Mouse (Mus musculus): ENCODE measurements around the gene Hmgn2. TPM values are rescaled to one million over a fixed set of nuclear protein-coding genes. Genes with fewer than 3 reads are reported as not detected.

The Hmgn2 gene
- polyA plus RNA-seq (2011; ENCODE audit: insufficient read depth, insufficient read length, low replicate concordance, missing spikeins), result 320 and 322 TPM in 2 replicates

DNA sequence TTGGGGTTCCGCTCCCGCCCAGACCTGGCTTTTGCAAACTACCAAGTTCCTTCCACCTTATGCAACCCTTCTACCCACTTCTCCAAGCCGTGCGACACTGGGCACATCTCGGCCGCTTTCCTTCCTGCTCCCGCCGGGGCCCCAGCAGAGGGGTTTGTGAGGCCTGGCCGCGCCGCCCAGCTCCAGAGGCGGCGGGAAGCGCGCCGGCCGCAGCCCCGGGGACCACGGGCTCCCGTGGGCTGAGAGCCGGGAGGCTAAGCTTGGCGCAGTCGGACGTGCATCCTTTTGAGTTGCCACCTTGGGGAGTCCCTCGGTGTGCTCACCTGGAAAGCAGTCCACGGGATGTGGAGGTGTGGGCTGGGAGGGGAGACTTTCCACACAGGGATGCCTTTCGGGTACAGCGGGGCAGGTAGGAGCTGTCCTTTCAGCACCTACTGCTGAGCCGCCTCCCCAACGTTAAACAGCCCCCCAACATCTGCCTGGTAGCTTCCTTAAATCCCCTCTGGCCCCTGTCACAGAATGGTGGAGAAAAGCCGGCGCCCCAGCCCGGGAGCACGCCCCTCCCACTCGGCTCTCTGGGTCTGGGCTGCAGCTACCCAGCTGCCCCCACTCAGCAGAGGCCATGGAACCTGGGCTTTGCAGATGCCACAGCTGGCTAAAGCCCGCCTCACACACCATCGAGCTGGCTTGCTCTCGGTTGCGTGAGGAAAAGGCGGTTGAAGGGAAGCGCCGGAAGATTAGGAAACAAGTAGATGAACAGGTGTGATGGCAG is at the start of gene Hmgn2:
TSS of gene Hmgn2 (minus strand) at position 501 of the 772 bp plus-strand sequence.
- peak within 1 kb of the TSS; percentile 99 for H3K27ac ChIP-seq (ENCODE audit: control insufficient read depth, insufficient read depth, low read depth, low read length, poor library complexity)
- no peaks in the 10 kb centered on the region; the same call in 1 of the 2 replicates for H3K4me1 ChIP-seq (ENCODE audit: control insufficient read depth, insufficient read depth, low read length)
- under 1% methylated on average over 42 of the region's 42 CpGs for WGBS
- TF ChIP-seq CTCF (IDR thresholded peaks at IDR 0.05; ENCODE audit: control insufficient read depth, insufficient read depth, low read length) (no peak), POLR2A (IDR thresholded peaks at IDR 0.05; ENCODE audit: borderline replicate concordance, control insufficient read depth, low read depth, low read length) (peak; percentile 4; the same call in 1 of the 2 replicates)
- peak within 1 kb of the TSS; percentile 81 for H3K4me3 ChIP-seq (replicated peaks; ENCODE audit: control insufficient read depth, low read depth, low read length)

DNA sequence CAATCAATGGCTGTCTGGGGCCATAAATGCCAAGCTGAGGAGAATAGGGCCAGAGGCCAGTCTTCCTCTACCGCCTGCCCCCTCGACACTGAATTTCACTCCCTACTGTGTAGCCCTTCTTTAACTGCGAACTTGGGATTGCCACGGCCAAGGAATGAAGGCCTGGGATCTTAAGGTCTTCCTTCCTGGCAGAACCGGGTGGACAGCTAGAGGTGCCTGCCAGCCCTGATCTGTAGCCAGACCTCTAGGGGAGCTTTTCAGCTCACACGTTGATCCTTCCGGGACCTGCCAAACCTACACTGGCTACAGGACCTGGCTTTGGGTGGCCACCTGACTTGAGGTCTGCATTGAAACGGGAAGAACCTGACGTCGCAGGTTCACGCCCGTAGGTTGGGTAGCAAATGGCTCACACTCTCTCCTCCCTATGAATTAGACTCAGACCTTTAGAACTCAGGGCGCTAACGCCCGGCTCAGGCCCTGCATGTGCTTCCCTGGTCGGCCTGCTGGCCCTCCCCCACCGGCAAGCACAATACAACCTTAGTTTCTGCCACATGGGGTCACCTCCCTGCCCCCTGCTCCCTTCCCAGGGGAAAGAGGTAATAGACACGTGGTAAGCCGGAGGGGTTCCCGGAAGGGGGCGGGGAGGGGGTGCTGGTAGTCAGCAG is 48.9 kb upstream of the Hmgn2 start:
- no peak overlapping the region for H3K4me3 ChIP-seq (replicated peaks; ENCODE audit: control insufficient read depth, low read depth, low read length)
- 4% methylated on average over 21 of the region's 21 CpGs for WGBS
- H3K27ac ChIP-seq (ENCODE audit: control insufficient read depth, insufficient read depth, low read depth, low read length, poor library complexity), result no peak overlapping the region
- H3K4me1 ChIP-seq (ENCODE audit: control insufficient read depth, insufficient read depth, low read length), result no peaks in the 10 kb centered on the region; the same call in 1 of the 2 replicates
- TF ChIP-seq CTCF (IDR thresholded peaks at IDR 0.05; ENCODE audit: control insufficient read depth, insufficient read depth, low read length), result no peak
- TF ChIP-seq POLR2A (IDR thresholded peaks at IDR 0.05; ENCODE audit: borderline replicate concordance, control insufficient read depth, low read depth, low read length), result no peak

DNA sequence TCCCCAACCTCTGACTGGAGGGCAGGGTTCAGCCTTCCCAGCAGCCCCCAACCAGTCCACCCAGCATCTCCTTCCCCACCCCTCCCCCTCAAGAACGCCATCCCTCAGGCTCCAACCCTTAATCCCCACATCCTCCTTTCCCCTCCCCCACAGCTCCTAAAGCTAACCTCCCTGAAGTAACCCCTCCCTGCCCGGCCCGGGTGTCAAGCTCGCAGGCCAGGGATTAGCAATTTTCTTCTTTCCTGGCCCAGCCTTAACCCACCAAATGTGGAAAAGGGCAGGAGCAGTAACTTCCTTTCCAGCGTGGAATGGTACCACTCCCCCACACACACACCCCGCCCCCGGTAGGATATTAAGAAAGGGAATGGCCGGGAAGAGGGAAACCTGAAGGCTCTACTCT is 48.3 kb upstream of the Hmgn2 start:
- 6% methylated on average over 8 of the region's 8 CpGs for WGBS
- no peak overlapping the region for H3K4me3 ChIP-seq (replicated peaks; ENCODE audit: control insufficient read depth, low read depth, low read length)
- no peak overlapping the region for H3K27ac ChIP-seq (ENCODE audit: control insufficient read depth, insufficient read depth, low read depth, low read length, poor library complexity)
- no peaks in the 10 kb centered on the region; the same call in 1 of the 2 replicates for H3K4me1 ChIP-seq (ENCODE audit: control insufficient read depth, insufficient read depth, low read length)
- TF ChIP-seq POLR2A (IDR thresholded peaks at IDR 0.05; ENCODE audit: borderline replicate concordance, control insufficient read depth, low read depth, low read length), result no peak
- TF ChIP-seq CTCF (IDR thresholded peaks at IDR 0.05; ENCODE audit: control insufficient read depth, insufficient read depth, low read length), result no peak

GRCm38 (mm10) chr4:134016208-134016607 is 47.8 kb upstream of the Hmgn2 start:
- Histone ChIP-seq H3K4me3 (replicated peaks; ENCODE audit: control insufficient read depth, low read depth, low read length) (no peak overlapping the region), H3K27ac (ENCODE audit: control insufficient read depth, insufficient read depth, low read depth, low read length, poor library complexity) (no peak overlapping the region), H3K4me1 (ENCODE audit: control insufficient read depth, insufficient read depth, low read length) (no peaks in the 10 kb centered on the region; the same call in 1 of the 2 replicates)
- WGBS, result 13% methylated on average over 7 of the region's 7 CpGs
- TF ChIP-seq POLR2A (IDR thresholded peaks at IDR 0.05; ENCODE audit: borderline replicate concordance, control insufficient read depth, low read depth, low read length) (no peak), CTCF (IDR thresholded peaks at IDR 0.05; ENCODE audit: control insufficient read depth, insufficient read depth, low read length) (no peak)

DNA sequence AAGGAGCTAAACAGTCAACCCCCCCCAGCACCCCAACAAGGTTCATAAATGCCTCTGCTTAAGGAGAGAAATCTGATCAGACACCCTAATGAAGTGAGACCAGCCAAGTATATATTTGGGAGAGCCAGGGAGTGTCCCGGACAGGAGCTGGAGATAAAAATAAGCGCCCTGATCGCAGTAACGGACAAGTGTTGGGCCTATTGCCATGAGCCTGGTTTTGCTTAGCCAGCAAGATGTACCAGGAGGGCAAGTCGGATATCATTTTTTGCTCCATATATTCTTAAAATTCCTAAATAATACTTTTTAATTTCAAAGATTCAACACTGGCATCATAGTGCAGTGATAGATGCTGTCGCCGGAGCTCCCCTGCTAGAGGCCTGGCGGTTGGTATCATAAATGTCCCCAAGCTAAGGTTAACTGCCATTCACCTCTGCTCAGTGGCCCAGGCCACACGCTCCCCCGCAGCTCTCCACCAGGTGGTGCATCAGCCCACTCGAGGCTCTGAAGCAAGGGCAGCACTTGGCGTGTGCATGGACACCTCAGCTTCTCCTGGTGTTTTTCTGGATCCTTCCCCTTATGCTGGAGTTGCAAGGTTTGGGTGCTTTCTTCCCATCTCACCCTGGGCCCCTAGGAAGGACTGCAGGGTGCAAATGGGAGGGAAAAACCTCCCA is 44.5 kb upstream of the Hmgn2 start:
- no peak for TF ChIP-seq POLR2A (IDR thresholded peaks at IDR 0.05; ENCODE audit: borderline replicate concordance, control insufficient read depth, low read depth, low read length)
- peak; percentile 66 for TF ChIP-seq CTCF (IDR thresholded peaks at IDR 0.05; ENCODE audit: control insufficient read depth, insufficient read depth, low read length)
- 55% methylated on average over 12 of the region's 12 CpGs for WGBS

DNA sequence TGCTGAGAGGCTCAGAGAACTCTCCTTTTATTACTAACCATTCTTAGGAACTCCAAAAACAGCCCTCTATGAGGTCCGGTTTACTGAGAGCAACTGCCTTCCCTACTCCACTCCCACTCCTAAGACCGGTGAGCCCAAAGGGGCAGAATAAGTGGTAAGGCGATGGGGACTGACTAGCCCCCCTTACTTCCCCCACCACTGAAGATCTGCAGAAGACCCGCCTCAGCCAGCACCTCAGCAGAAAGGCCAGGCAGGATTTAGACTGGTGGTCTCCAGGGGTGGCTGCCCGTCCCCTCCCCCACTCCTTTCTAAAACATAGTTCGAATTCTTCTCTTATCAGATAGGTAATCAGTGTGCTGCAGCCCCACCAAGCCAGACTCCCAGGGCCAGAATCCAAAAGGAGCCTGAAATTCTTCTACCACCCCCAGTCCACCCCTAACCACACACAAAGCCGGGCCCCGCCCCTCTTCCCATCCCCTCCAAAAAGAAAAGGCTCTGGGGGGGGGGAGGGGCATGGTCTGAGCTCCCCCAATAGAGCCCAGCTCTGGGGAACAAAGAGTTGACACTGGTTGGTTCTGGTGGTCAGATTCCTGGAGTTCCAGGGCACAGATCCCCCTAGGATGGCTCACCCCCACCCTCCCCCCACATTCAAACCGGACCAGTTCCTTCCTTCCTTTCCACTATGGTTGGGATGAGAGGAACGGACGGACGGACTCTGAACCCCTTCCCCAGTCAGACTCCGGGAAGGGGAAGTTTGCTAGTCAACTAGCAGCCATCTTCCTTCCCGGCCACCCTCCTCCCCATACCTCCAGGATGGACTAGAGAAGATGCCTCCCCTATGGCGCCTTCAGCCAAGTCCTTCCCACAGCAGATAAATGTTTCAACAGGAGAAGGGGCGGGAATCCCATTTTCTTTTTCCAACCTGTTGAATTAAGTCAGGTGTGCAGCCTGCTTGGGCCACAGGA is 43.3 kb upstream of the Hmgn2 start:
- H3K4me3 ChIP-seq (replicated peaks; ENCODE audit: control insufficient read depth, low read depth, low read length), result peak overlapping the region; percentile 70
- 15% methylated on average over 16 of the region's 16 CpGs for WGBS
- TF ChIP-seq POLR2A (IDR thresholded peaks at IDR 0.05; ENCODE audit: borderline replicate concordance, control insufficient read depth, low read depth, low read length) (no peak), CTCF (IDR thresholded peaks at IDR 0.05; ENCODE audit: control insufficient read depth, insufficient read depth, low read length) (no peak)
- H3K27ac ChIP-seq (ENCODE audit: control insufficient read depth, insufficient read depth, low read depth, low read length, poor library complexity), result peak overlapping the region; percentile 60
- H3K4me1 ChIP-seq (ENCODE audit: control insufficient read depth, insufficient read depth, low read length), result no peaks in the 10 kb centered on the region; the same call in 1 of the 2 replicates

More for the DNA sequence above, 44.5 kb upstream of the Hmgn2 start:
- Histone ChIP-seq H3K4me1 (ENCODE audit: control insufficient read depth, insufficient read depth, low read length) (no peaks in the 10 kb centered on the region; the same call in 1 of the 2 replicates), H3K27ac (ENCODE audit: control insufficient read depth, insufficient read depth, low read depth, low read length, poor library complexity) (no peak overlapping the region), H3K4me3 (replicated peaks; ENCODE audit: control insufficient read depth, low read depth, low read length) (peak overlapping the region; percentile 11)

DNA sequence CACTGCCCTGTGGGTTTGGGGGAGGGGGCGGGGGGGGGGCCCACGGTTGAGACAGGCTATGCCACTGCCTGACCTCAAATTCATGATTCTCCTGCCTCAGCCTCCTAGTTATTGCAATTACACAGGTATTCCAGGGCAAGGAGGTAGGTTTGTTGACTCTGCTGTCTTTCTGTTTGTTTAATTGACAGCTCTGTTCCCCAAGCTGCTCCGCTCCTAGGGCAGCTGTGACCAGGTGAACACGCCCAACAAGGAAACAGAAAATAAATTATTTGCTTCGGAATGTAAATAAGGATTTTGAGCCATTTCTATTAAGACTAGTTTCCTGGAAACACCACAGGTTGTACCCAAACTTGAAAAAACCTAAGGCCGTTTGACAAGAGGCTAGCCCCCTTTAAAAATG is 41.3 kb upstream of the Hmgn2 start:
- TF ChIP-seq POLR2A (IDR thresholded peaks at IDR 0.05; ENCODE audit: borderline replicate concordance, control insufficient read depth, low read depth, low read length) (no peak), CTCF (IDR thresholded peaks at IDR 0.05; ENCODE audit: control insufficient read depth, insufficient read depth, low read length) (no peak)
- Histone ChIP-seq H3K4me3 (replicated peaks; ENCODE audit: control insufficient read depth, low read depth, low read length) (no peak overlapping the region), H3K4me1 (ENCODE audit: control insufficient read depth, insufficient read depth, low read length) (no peaks in the 10 kb centered on the region; the same call in 1 of the 2 replicates), H3K27ac (ENCODE audit: control insufficient read depth, insufficient read depth, low read depth, low read length, poor library complexity) (no peak overlapping the region)
- 67% methylated on average over 6 of the region's 6 CpGs for WGBS
